Mouse (Mus musculus) megakaryocyte, embryonic 14.5 days (primary cell): ENCODE measurements at regions not wholly inside any gene's neighbourhood (a gene's known extent, or its start where the extent isn't known, plus 50 kb on each side); places are given as distances from the start of the nearest gene placed in this dataset.

ENCODE experiments used
- FLI1 ChIP-seq: IDR thresholded peaks from 2 replicates; pipeline ENCODE4 v1.6.1; 2012; ENCODE audit warnings: low read length, inconsistent platforms, mixed read lengths
- GATA1 ChIP-seq: IDR thresholded peaks from 3 replicates; pipeline ENCODE4 v1.6.1; 2012; ENCODE audit warnings: mixed read lengths, low read length, inconsistent platforms, borderline replicate concordance

DNA sequence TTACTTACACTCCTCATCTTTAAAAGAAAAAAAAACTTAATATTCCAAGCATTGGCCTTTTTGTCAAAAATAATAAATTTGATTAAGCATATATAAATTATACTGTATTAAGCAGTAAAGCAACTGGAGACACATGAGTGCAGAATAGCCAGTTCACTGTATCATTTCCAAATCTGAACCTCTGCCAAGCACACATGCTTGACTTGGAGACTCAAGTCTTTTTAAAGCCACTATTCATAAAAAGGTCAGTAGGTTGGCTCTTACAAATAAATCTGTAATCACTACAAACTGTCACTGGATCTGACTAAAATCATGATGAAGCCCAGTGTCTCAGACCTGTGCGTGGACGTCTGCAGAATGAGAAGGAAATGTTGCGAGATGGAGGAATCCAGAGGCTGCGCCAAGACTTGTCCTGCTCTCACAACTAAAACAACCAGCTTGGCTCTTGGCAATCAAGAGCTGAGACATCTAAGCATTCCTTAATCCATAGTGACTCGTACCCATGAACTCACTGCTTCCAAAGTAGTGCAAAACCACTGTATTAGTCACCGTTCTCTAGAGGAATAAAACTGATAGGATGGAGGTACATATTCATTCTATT is 195.8 kb upstream of the Map3k7 start:
- TF ChIP-seq GATA1 = no peak
- no peak for TF ChIP-seq FLI1
